Mouse (Mus musculus) kidney, adult 2 months (tissue): ENCODE results near the gene 4930583I09Rik.

Experiments
- CTCF ChIP-seq: fragments of 200-500 bp; conservative IDR thresholded peaks from 2 replicates; pipeline ENCODE4 v1.5.1; 2011; ENCODE audit warnings: low read depth, mild to moderate bottlenecking, control low read depth, low read length, moderate library complexity, mixed read lengths; ENCODE audit not compliant: insufficient read depth, insufficient read length
- POLR2A ChIP-seq: fragments of 200-500 bp; IDR thresholded peaks from one replicate; pipeline ENCODE4 v1.6.1; 2011; ENCODE audit warnings: low read depth, low read length, control low read depth

- TF ChIP-seq CTCF, result no peak
- TF ChIP-seq POLR2A, result no peak
These were observed 8.4 kb downstream of the 4930583I09Rik start for GRCm38 (mm10) chr17:64827482-64827881.
